Mouse (Mus musculus) activated CD4-positive, CD25-positive, alpha-beta regulatory T cell, adult 9 weeks (primary cell): Measurements from ENCODE around the gene Hspa4l. TPM values are rescaled to one million over a fixed set of nuclear protein-coding genes. Genes with fewer than 3 reads are reported as not detected.

Experiments
- polyA plus RNA-seq: library from polyadenylated mRNA; unstranded; fragments of 100-300 nt; shearing (Covaris generic); gene quantifications from one replicate; pipeline ENCODE4 v1.2.1, GENCODE M21; 2017

Hspa4l gene
- 42.0 TPM for polyA plus RNA-seq

GRCm38 (mm10) chr3:40744024-40744835 lies at the start of gene Hspa4l:
Gene Hspa4l (plus strand): TSS chr3:40744495.

DNA sequence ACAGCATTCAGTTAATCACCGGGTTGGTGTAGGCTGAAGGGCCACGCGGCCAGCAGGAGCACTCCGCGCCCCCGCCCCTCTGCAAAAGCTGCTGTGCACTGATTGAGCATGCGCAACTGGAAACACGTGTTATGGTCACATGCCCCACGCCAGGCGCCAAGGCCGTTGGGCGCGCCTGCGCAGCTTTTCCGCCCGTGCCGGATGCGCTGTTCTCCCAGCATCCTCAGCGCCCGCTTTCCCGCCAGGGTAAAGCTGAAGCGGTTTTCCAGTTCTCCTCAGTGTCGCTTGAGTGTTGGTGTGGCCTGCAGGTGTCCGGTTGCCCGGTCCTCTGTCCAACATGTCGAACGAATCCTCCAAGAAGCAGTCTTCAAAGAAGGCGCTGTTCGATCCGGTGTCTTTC lies 35.6 kb upstream of the Hspa4l start, which contains the start of gene Slc25a31:
Gene Slc25a31 (plus strand): TSS at position 201 of the 400 bp plus-strand sequence.

GRCm38 (mm10) chr3:40799530-40800372 lies 55.5 kb downstream of the Hspa4l start, which contains the start of gene Plk4:
Gene Plk4 (plus strand): TSS chr3:40800019.

Other genes starting within 250 kb of the Hspa4l start
- gene Intu, start 213.2 kb upstream of the Hspa4l start, polyA plus RNA-seq: 0.84 TPM
- gene Slc25a31, start 35.6 kb upstream of the Hspa4l start, polyA plus RNA-seq: not detected
- 15.4 TPM for gene Plk4, start 55.5 kb downstream of the Hspa4l start, polyA plus RNA-seq
- gene Mfsd8, start 102.4 kb downstream of the Hspa4l start, polyA plus RNA-seq: 18.1 TPM
- 23.7 TPM for gene Abhd18, start 102.5 kb downstream of the Hspa4l start, polyA plus RNA-seq
- 0.90 TPM for gene 1700034I23Rik, start 158.0 kb downstream of the Hspa4l start, polyA plus RNA-seq
- gene Larp1b, start 205.3 kb downstream of the Hspa4l start, polyA plus RNA-seq: 19.9 TPM